Mouse (Mus musculus) liver (tissue): ENCODE measurements around the gene Maml3.

Source experiments
- DNase-seq: peaks from one replicate; pipeline ENCODE4 v3.0.0-alpha.2; 2020; ENCODE audit warnings: mixed read lengths

The Maml3 gene

DNA sequence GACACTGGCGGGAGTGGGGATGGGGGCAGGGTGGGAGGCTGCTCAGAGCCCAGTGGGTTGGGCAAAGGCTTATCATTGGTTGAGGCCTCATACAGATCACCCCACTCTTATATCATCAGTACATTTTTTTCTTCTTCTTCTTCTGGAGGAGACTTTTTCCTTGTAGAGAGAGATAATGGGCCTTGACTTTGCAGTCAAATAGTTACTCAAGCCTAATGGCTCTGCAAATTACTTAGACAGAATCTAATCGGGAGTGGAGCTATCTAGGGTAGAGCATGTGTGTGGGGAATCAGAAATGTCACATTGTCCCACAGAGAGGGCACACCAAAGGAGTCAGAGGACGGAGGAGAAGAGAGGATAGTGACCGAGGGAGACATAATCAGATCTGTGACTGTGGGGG lies 290.8 kb downstream of the Maml3 start:
- peak; percentile 46 for DNase-seq

- DNase-seq: no peak
These were observed 291.7 kb downstream of the Maml3 start for GRCm38 (mm10) chr3:51813186-51813585.

- DNase-seq: no peak
These were observed 294.1 kb downstream of the Maml3 start for GRCm38 (mm10) chr3:51810731-51811130.

GRCm38 (mm10) chr3:51809822-51810221 lies 295.1 kb downstream of the Maml3 start:
- DNase-seq: no peak

GRCm38 (mm10) chr3:51807981-51808870 lies 296.6 kb downstream of the Maml3 start:
- DNase-seq: no peak

DNA sequence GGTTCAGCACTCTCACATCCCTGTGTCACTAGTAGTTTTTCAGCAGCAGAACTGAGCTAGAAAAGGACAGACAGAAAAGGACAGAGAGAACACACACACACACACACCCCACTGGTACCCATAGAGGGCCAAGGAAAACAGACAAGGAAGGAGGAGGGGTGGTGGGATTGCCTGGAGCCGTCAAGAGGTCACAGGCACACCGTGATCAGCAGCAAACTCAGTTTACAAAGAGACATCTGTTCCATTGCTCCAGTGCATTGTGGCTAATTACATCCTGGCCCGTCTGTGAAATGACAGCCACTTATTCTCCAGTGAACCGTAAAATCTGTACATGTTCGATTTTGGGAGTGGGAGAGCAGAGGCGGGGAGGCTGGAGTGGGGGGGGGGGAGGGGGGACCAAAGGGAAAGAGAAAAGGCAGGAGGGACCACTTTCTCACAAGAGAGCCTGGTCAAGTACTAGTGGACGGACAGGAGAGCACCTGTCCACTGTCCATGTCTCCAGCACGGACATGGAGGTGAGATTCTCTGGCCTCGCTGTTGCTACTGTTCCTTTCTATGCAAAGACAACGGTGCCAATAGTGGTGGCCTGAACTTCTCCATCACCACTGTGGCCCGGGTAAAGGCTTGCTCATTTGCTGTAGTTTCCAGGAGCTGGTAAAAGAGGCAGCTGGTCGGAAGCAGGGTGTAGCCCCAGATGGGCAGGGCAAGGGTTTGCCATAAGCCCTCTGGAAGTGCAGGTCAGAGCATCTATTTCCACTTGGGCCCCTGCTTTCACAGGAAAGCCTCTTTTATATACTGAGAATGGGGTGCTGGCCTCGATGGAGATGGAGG lies 299.2 kb downstream of the Maml3 start:
- no peak for DNase-seq

DNA sequence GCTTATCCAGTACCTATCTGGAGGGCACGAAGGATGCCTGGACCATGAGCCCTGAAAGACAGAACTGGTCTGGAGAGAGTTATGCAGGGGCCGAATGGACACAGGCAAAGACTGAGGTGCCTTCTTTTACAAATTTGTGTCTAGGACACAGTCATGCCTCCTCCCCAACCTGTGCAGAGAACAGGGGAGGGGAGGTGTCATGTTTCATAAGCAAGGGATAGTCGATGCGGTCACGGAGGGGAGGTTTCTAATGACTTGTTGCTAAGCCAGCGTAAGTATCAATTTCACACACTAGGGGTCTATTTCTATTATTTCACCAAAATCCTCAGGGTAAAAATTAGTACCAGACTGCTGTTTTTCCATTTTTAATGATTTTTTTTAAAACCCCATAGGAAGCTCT lies 301.0 kb downstream of the Maml3 start:
- DNase-seq: no peak

GRCm38 (mm10) chr3:51799650-51800049 lies 305.2 kb downstream of the Maml3 start:
- no peak for DNase-seq

GRCm38 (mm10) chr3:51796838-51797237 lies 308.0 kb downstream of the Maml3 start:
- no peak for DNase-seq

GRCm38 (mm10) chr3:51796219-51796828 lies 308.6 kb downstream of the Maml3 start:
- peak; percentile 79 for DNase-seq

DNA sequence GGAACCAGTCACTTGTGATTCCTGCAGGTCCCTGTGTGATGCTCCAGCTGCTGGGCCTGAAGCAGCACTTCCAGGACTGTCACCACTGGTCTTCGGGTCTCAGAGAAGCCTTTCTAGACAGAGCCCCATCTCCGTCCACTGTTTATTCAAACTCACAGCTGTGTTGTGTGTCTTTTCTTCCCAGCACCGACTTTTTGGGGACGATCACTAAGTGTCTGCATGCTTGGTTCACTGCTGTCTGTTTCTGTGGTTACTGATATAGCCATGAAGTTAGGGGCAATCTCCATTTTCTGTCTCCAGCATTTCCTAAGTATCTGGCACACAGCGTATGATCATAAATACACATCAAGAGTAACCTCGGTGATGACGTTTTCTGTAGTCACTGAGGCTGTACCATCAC lies 313.3 kb downstream of the Maml3 start:
- DNase-seq: no peak

GRCm38 (mm10) chr3:51789389-51789904 lies 315.4 kb downstream of the Maml3 start:
- no peak for DNase-seq

DNA sequence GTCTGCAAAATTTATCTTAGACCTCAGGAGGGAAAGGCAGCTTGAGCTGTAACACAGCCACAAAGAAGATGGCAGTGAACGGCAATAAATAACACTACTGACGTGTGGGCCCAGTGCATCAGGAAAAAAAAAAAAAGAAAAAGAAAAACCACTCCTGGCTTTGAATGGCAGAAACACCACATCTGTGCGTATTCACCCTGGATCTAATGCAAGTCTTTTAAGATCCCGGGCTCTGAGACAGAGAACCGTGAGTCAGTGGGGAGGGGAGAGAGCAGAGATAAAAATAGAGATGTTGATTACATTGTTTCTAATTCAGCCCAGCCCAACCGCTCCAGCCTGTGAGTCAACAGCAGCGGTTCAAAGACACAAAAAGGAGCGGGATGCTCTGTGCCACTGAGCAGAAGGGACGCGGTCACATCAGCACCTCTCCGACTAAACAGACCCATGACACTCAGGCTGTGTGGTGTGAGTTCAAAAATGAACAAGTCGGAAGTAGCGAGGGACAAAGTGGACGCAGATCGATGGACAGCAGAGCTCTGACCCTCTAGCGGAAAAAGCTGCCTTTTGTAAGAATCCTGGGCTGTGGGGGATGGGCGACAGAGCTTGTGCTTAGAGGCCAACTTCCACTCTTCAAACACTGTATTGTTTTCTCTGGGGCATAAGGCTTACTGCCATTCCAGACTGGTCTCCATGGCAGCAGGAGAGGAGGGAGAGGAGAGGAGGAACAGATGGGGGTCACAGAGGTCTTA lies 316.1 kb downstream of the Maml3 start:
- peak; percentile 61 for DNase-seq

GRCm38 (mm10) chr3:51787945-51788344 lies 316.9 kb downstream of the Maml3 start:
- no peak for DNase-seq

DNA sequence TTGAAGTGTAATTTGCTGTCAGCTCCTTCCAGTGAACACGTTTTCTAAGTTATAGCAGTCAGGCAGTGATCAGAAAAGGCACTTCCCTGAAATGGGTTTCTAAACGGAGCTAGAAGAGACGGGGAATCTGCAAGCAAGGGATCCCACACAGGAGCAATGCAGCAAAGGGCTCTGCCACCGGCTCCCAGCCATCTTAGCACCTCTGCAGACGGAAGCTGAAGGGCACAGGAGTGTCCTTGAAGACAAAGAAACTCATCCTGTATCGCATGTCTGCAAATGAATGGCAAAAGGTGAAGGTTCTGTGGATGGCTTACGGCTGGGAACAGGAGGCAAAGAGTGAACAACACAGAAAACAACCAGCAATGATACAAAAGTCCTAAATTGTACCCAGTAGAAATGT lies 319.1 kb downstream of the Maml3 start:
- DNase-seq: no peak

DNA sequence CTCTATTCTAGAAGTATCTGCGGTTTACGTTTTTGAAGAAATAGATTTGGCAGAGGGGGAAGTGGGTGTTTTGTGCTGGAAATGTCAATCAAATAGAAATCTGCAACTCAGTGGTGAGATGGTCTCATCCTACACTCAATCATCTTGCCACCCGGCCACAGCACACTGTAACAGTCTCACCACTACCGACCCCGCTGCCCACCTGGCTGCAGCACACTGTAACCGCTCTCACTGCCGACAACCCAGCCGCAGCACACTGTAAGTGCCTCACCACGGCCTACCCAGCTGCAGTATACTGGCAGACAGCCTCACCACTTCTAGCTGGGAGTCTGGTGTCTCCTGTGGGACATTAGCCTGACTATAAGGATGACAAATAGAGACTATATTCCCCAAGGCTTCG lies 322.7 kb downstream of the Maml3 start:
- no peak for DNase-seq

- no peak for DNase-seq
These were observed 325.9 kb downstream of the Maml3 start for GRCm38 (mm10) chr3:51778738-51779592.

GRCm38 (mm10) chr3:51778179-51778578 lies 326.7 kb downstream of the Maml3 start:
- no peak for DNase-seq

- no peak for DNase-seq
These were observed 328.8 kb downstream of the Maml3 start for GRCm38 (mm10) chr3:51776018-51776611.

DNA sequence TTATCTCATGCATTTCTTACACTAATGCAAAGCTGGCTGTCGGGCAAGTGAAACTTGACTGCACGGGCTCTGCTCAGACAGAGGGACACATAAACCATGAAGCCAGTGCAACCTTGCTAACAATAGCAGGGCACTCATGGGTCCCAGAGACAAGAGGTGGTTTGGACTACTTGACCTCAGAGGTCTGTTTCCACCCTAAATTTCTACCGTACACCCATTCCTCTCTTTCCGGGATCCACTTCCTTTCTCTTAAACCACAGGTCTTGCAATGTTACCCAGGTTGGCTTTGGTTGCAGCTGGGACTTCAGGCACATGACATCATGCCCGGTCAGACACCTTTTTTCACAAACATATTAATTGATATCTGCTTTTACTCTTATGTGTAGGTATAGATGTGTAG lies 331.3 kb downstream of the Maml3 start:
- no peak for DNase-seq
